In the genomic region with DNA sequence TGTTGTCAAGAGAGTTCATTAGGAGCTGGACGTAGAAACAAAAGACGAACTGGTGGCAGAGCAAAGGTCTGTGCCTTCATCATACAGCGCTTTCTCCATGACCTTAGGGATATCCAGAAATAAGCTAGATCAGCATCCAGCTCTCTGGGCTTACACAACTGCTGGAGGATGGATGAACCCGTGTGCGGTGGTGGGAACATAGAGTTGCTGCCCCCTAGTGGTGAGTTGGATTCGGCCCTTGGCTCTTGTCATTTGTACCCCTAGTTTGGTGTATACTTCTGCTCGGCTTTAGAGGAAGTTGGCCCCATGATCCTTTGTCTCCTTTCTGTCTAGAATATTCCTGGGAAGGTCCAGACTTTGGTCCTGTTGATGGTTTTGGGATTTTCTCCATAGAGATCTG, we compare ENCODE assay signal across 9 mouse cellular contexts.
DNase-seq lines count a peak whose midpoint lies in the region; ATAC-seq and TF ChIP-seq lines count a peak whose summit lies in the region.
"Had no signal": no experiment of that assay in that cellular context is flagged by ENCODE, and none has a peak within 500 bp of the region (broad histone marks: within the 10 kb centered on the region; RNA-seq: fewer than 3 reads in every experiment).

No protein-coding gene starts in this region.

- no peak overlapping the region for H3K4me3 ChIP-seq in hindbrain, embryonic 10.5 days
- no peak overlapping the region for H3K4me3 ChIP-seq in hindbrain, embryonic 16.5 days (ENCODE audit: low read length)
- H3K4me3 ChIP-seq in ES-Bruce4 (ENCODE audit: low read depth, low read length) = no peak overlapping the region
- H3K4me3 ChIP-seq: limb, embryonic 13.5 days had no signal

- no peak overlapping the region for H3K9ac ChIP-seq in hindbrain, embryonic 16.5 days (ENCODE audit: low read depth, low read length)
- H3K9ac ChIP-seq in ES-Bruce4 (ENCODE audit: low read depth, poor library complexity, severe bottlenecking) = no peak overlapping the region
- H3K9ac ChIP-seq: limb, embryonic 13.5 days had no signal

- DNase-seq in hindbrain, embryonic 10.5 days (ENCODE audit: low spot score) = peak; percentile 48
- peak; percentile 9 for DNase-seq in c-Kit-positive CD71-negative TER-119-negative erythroid progenitor cells, embryonic 14.5 days (ENCODE audit: low read depth)
- DNase-seq in frontal cortex, postnatal 36 days (ENCODE audit: low spot score in 2 of 2) = peak; percentile 17 to 59
- DNase-seq in layer of hippocampus, adult 8-10 months (ENCODE audit: low spot score in 2 of 2) = peak; percentile 10 to 65
- no peak for DNase-seq in spleen, postnatal 4 days (ENCODE audit: low spot score in 2 of 2)

- H3K27ac ChIP-seq in hindbrain, embryonic 10.5 days = no peak overlapping the region
- no peak overlapping the region for H3K27ac ChIP-seq in hindbrain, embryonic 16.5 days (ENCODE audit: low read depth, low read length)
- no peak overlapping the region for H3K27ac ChIP-seq in ES-Bruce4 (ENCODE audit: insufficient read depth, low read length)
- H3K27ac ChIP-seq: limb, embryonic 13.5 days had no signal

- WGBS in hindbrain, embryonic 10.5 days = 40% methylated on average over 7 of the region's 7 CpGs
- 42% methylated on average over 7 of the region's 7 CpGs for WGBS in hindbrain, embryonic 16.5 days

- no peaks in the 10 kb centered on the region for H3K4me1 ChIP-seq in hindbrain, embryonic 10.5 days (replicated peaks)
- H3K4me1 ChIP-seq in hindbrain, embryonic 16.5 days (ENCODE audit: control insufficient read depth, insufficient read depth, low read depth, low read length) = no peaks in the 10 kb centered on the region
- H3K4me1 ChIP-seq in ES-Bruce4 (ENCODE audit: control insufficient read depth, insufficient read depth, low read length) = no peaks in the 10 kb centered on the region
- H3K4me1 ChIP-seq: limb, embryonic 13.5 days had no signal

- no peaks in the 10 kb centered on the region for H3K27me3 ChIP-seq in hindbrain, embryonic 10.5 days (ENCODE audit: insufficient read depth, poor library complexity, severe bottlenecking)
- H3K27me3 ChIP-seq in hindbrain, embryonic 16.5 days (replicated peaks; ENCODE audit: control insufficient read depth, insufficient read depth, low read length) = no peaks in the 10 kb centered on the region
- no peaks in the 10 kb centered on the region for H3K27me3 ChIP-seq in ES-Bruce4 (ENCODE audit: control insufficient read depth, insufficient read depth, low read length, poor library complexity, severe bottlenecking)
- H3K27me3 ChIP-seq: limb, embryonic 13.5 days had no signal

- TF ChIP-seq EP300 in ES-Bruce4 (IDR thresholded peaks at IDR 0.05; ENCODE audit: insufficient read depth, low read depth, low read length) = no peak

- no peak for ATAC-seq in hindbrain, embryonic 16.5 days
- ATAC-seq in megakaryocyte progenitor cell, adult 5-6 weeks (replicated peaks; ENCODE audit: poor library complexity) = peak; percentile 82

- TF ChIP-seq CTCF in ES-Bruce4 (IDR thresholded peaks at IDR 0.05; ENCODE audit: low read depth, low read length) = peak; percentile 77

- H3K36me3 ChIP-seq in hindbrain, embryonic 10.5 days = no peaks in the 10 kb centered on the region
- no peaks in the 10 kb centered on the region for H3K36me3 ChIP-seq in hindbrain, embryonic 16.5 days (ENCODE audit: control insufficient read depth, insufficient read depth, low read length)
- no peaks in the 10 kb centered on the region for H3K36me3 ChIP-seq in ES-Bruce4 (ENCODE audit: control insufficient read depth, insufficient read depth, low read length, poor library complexity, severe bottlenecking)
- H3K36me3 ChIP-seq: limb, embryonic 13.5 days had no signal

- TF ChIP-seq POLR2A in ES-Bruce4 (IDR thresholded peaks at IDR 0.05; ENCODE audit: insufficient read depth, low read length) = no peak

- no peak overlapping the region for H3K4me2 ChIP-seq in hindbrain, embryonic 16.5 days (ENCODE audit: low read length)
- H3K4me2 ChIP-seq: limb, embryonic 13.5 days had no signal

- no peaks in the 10 kb centered on the region for H3K9me3 ChIP-seq in hindbrain, embryonic 10.5 days
- H3K9me3 ChIP-seq in hindbrain, embryonic 16.5 days (ENCODE audit: control insufficient read depth, low read length) = no peaks in the 10 kb centered on the region
- no peaks in the 10 kb centered on the region for H3K9me3 ChIP-seq in ES-Bruce4 (replicated peaks; ENCODE audit: control insufficient read depth, insufficient read depth, low read length, poor library complexity, severe bottlenecking)
- H3K9me3 ChIP-seq: limb, embryonic 13.5 days had no signal

Comparison
In these comparisons a context has a peak if more than half of its experiments do, and no peak if none do; other contexts are left out.
1. DNase-seq: peak in hindbrain, embryonic 10.5 days (single experiment), c-Kit-positive CD71-negative TER-119-negative erythroid progenitor cells, embryonic 14.5 days (single experiment), frontal cortex, postnatal 36 days (2 of 2) and layer of hippocampus, adult 8-10 months (2 of 2); none in spleen, postnatal 4 days (0 of 2).